Mouse (Mus musculus): ENCODE measurements around the gene Gpatch11. TPM values are rescaled to one million over a fixed set of nuclear protein-coding genes. Genes with fewer than 3 reads are reported as not detected.
A peak's percentile ranks its signal among the peaks of the same experiment; 100 is the strongest.

Gene Gpatch11
- polyA plus RNA-seq, 1 experiment from 2014 or later: 38.4 TPM

DNA sequence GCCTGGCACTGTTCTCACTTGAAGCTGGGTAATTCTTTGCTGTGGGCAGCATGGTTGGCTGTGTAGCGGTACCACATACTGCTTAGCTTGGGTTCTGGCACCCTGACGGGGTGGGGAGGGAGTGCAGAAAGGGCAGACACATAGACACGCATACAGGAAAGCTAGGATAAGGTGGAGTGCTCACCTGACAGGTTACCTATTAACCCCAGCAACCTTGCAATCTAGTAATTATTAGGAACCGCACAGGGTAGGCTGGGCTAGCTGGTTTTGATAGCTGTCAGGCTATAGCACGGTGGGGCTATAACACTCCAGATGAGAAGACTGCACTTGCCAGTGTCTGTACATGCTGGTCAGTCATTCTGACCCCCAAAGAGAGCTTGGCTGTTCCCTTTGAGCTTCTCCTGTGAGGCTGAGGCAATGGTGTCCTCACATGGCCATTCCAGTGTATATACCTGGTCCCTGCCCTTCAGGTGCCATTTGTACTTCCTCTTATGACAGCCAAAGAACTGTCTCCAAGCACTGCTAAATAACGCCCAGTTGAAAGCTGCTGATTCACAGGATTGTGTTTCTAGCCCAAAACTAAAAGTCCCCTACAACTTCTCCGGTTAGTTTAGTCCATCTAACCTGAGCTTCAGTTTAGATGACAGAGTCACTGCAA lies 7.0 kb downstream of the Gpatch11 start:
- no peak overlapping the region for H3K9ac ChIP-seq
- H3K27me3 ChIP-seq (replicated peaks): no peaks in the 10 kb centered on the region
- WGBS: 89% methylated on average over 7 of the region's 7 CpGs
- no peak overlapping the region for H3K4me3 ChIP-seq
- no peak overlapping the region for H3K27ac ChIP-seq (ENCODE audit: poor library complexity, severe bottlenecking)
- H3K9me3 ChIP-seq (replicated peaks): no peaks in the 10 kb centered on the region
- H3K36me3 ChIP-seq: peaks cover 78% of the 10 kb centered on the region
- no peak overlapping the region for H3K4me2 ChIP-seq
- ATAC-seq (ENCODE audit: insufficient number of reproducible peaks, low FRiP score): no peak
- no peaks in the 10 kb centered on the region for H3K4me1 ChIP-seq (replicated peaks)

DNA sequence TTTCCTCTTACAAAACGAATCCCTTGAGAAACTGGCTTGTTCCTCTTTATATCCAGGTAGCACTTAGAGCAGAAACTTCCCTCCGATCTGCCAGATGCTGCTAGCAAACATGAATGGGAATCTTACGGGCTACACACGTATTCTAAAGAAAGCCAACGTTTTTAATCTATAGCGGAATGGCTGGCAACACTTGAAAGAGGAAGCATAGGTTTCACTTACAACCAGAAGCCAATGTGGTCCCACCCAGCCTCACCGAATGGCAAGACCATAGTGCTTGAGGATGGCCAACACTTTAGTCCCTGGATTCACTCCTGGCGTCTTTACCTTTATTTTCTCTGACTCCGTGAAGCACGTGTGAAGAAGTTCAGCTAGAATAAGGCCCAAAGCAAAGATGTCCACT lies 20.9 kb downstream of the Gpatch11 start:
- H3K9me3 ChIP-seq (replicated peaks): no peaks in the 10 kb centered on the region
- H3K36me3 ChIP-seq: peaks cover 75% of the 10 kb centered on the region
- no peaks in the 10 kb centered on the region for H3K4me1 ChIP-seq (replicated peaks)
- WGBS: 83% methylated on average over 10 of the region's 10 CpGs
- no peak overlapping the region for H3K27ac ChIP-seq (ENCODE audit: poor library complexity, severe bottlenecking)
- H3K4me3 ChIP-seq: no peak overlapping the region
- no peak overlapping the region for H3K9ac ChIP-seq
- H3K27me3 ChIP-seq (replicated peaks): no peaks in the 10 kb centered on the region
- H3K4me2 ChIP-seq: no peak overlapping the region
- ATAC-seq (ENCODE audit: insufficient number of reproducible peaks, low FRiP score): no peak

DNA sequence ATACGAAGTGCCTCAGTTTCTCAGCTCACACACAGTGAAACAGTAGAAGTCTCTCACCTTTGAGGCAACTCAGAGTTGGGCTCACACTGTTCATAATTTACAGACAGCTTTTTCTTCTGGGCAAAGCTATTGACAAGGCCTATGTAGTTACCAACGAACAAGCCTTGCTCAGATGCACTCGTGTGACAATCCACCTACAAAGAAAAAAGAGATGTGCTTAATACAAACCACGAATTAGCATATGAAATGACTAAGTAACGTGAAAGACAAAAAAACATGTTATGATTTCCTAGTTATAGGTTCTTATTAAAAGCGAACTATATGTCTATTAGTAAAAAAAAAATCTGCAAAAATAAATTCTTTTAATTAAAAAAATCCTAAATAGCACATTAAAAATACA lies 38.5 kb downstream of the Gpatch11 start:
- no peaks in the 10 kb centered on the region for H3K4me1 ChIP-seq (replicated peaks)
- H3K9me3 ChIP-seq (replicated peaks): no peaks in the 10 kb centered on the region
- H3K9ac ChIP-seq: no peak overlapping the region
- H3K36me3 ChIP-seq: peaks cover 64% of the 10 kb centered on the region
- H3K27ac ChIP-seq (ENCODE audit: poor library complexity, severe bottlenecking): no peak overlapping the region
- 87% methylated on average over 6 of the region's 6 CpGs for WGBS
- H3K27me3 ChIP-seq (replicated peaks): no peaks in the 10 kb centered on the region
- H3K4me3 ChIP-seq: no peak overlapping the region
- ATAC-seq (ENCODE audit: insufficient number of reproducible peaks, low FRiP score): no peak
- H3K4me2 ChIP-seq: no peak overlapping the region

DNA sequence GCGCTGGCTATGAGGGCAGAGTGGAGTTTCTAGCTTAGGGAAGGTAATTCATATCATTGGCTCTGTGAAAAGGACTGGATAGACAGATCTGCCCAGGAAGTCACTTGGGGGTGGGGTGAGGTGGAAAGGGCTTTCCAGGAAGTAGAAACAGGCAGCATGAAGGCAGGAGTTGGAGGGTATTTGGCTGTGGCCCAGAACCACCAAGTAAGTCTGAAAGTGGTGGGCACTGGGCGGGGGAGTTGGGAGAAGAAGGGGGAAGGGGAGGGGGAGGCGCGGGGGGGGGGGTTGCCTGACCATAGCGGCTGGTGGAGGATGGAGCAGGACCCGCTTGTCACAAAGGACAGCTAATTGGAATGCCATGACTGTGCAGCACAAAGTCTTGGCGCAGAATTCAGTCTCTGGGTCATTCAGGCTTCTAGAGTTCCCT lies 46.5 kb downstream of the Gpatch11 start:
- peak overlapping the region; percentile 69 for H3K4me3 ChIP-seq
- peaks cover 15% of the 10 kb centered on the region for H3K36me3 ChIP-seq
- peak overlapping the region; percentile 82 for H3K9ac ChIP-seq
- H3K4me2 ChIP-seq: peak overlapping the region; percentile 79
- H3K9me3 ChIP-seq (replicated peaks): no peaks in the 10 kb centered on the region
- peak overlapping the region; percentile 85 for H3K27ac ChIP-seq (ENCODE audit: poor library complexity, severe bottlenecking)
- H3K27me3 ChIP-seq (replicated peaks): no peaks in the 10 kb centered on the region
- WGBS: 13% methylated on average over 6 of the region's 7 CpGs
- peaks cover 14% of the 10 kb centered on the region for H3K4me1 ChIP-seq (replicated peaks)
- peak; percentile 56; the same call in 1 of the 2 replicates for ATAC-seq (ENCODE audit: insufficient number of reproducible peaks, low FRiP score)

DNA sequence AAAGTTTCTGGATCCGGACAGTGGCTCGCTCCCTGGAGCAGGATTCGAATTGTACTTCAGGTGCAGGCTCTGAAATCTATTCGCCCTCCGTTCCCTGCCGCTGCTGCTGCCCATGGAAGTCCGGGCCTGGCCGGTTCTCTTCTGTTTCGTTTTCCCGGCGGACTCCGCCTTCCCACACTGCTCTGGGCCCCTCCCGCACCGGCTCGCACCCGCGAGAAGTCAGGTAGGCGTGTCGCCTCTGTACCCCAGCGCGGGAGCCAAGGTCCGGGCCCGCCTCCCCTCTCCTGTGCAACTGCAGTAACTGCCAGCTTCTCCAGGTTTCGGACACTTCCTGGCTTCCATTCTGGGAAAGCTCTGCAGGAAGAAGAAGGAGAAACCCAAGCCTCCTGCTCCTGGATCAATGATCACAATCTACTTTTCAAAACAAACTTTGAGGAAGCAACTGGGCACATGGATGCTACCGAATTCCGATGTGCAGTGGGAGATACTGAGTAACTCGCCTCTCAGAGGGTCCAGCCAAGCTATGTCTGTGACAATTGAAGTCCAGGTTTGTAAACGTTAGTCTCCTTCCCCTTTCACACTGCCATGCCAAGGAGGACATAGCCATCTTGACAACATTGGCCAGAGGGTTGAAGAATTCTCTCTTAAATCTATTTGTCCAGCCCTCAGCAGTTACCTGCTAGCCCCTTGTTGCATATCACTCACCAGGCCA lies 47.2 kb downstream of the Gpatch11 start, which contains the start of gene Eif2ak2:
Eif2ak2 (minus strand) TSS at position 173 of the 712 bp plus-strand sequence.
- Histone ChIP-seq H3K27ac (ENCODE audit: poor library complexity, severe bottlenecking) (peak within 1 kb of the TSS; percentile 85), H3K9ac (peak within 1 kb of the TSS; percentile 82), H3K4me3 (peak within 1 kb of the TSS; percentile 69), H3K27me3 (replicated peaks) (no peaks in the 10 kb centered on the region), H3K4me2 (peak within 1 kb of the TSS; percentile 79), H3K36me3 (peaks cover 13% of the 10 kb centered on the region), H3K4me1 (replicated peaks) (peaks cover 14% of the 10 kb centered on the region), H3K9me3 (replicated peaks) (no peaks in the 10 kb centered on the region)
- peak; percentile 96 for ATAC-seq (ENCODE audit: insufficient number of reproducible peaks, low FRiP score)
- WGBS: 1% methylated on average over 28 of the region's 28 CpGs

DNA sequence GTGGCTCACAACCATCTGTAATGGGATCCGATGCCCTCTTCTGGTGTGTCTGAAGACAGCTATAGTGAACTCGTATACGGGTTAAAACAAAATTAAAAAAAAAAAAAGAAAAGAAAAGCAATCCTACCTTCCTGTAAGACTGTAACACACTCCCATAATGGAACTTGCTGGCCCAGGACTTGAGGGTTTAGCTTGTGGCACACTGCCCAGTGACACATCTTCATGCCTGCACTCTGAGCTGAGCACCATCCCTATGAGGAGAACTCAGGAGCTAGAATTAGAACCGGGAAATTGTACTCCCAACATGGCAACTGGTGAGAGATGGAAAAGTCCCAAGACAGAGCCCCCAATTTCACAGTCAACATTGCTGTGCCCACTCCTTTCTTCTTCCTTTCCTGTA lies 47.9 kb downstream of the Gpatch11 start:
- H3K9ac ChIP-seq: 0 out of 2 replicates have a peak overlapping the region, but pooled peaks have one; percentile 82
- WGBS: 89% methylated on average over 4 of the region's 4 CpGs

DNA sequence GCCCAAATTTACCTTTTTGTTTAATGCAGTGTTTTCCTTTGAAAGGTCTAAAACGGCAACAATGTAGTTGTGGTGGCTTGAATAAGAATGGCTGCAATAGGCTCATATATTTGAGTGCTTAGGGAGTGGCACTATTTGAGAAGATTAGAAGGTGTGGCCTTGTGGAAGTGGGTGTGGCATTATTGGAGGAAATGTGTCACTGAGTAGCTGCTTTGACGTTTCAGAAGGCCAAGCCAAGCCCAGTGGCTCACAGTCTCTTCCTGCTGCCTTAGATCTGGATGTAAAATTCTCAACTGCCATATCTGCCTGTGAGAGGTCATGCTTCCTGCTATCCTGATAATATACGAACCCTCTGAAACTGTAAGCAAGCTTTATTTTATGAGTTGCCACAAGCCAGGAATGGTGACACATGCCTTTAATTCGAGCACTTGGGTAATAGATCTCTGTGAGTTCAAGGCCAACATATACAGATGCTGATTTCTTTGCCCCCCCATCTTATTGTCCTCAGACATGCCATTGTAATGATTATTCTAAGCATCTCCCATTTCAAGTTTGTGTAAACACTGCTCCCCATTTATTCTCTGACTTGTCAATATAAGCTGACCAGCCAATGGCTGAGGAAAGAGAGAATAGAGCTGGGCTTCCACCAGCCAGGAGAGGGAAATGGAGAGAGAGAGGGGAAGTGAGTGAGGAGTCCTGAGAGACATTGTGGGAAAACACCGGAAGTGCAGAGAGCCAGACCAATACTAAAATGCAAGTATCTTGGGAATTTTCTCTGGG lies 50.1 kb downstream of the Gpatch11 start:
- H3K36me3 ChIP-seq: no peaks in the 10 kb centered on the region

More for the DNA sequence above, 47.9 kb downstream of the Gpatch11 start:
- no peak for ATAC-seq (ENCODE audit: insufficient number of reproducible peaks, low FRiP score)
- Histone ChIP-seq H3K4me2 (no peak overlapping the region), H3K9me3 (replicated peaks) (no peaks in the 10 kb centered on the region), H3K27me3 (replicated peaks) (no peaks in the 10 kb centered on the region), H3K27ac (ENCODE audit: poor library complexity, severe bottlenecking) (no peak overlapping the region), H3K4me3 (no peak overlapping the region), H3K4me1 (replicated peaks) (peaks cover 14% of the 10 kb centered on the region), H3K36me3 (peaks cover 6% of the 10 kb centered on the region)

DNA sequence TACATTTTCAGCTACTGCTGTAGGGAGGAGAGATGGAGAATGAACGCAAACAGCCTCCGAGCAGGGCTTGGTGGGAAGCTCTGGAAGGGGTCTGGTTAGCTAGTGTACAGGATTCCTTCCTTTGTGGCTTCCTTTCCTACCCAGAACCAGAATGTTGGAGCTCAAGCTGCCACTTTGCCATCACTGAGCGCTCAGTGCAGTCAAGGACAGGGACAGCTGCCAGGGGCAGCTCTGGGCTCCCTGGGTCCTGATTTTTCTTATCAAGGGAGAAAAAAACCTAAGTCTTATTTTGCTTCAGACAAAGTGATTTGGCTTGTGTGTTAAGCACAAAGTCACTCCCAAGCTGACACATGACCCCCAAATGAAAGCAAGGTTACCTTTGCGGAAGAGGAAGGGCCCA lies 53.2 kb downstream of the Gpatch11 start:
- H3K4me3 ChIP-seq: no peak overlapping the region
- no peaks in the 10 kb centered on the region for H3K9me3 ChIP-seq (replicated peaks)
- no peaks in the 10 kb centered on the region for H3K27me3 ChIP-seq (replicated peaks)
- H3K4me2 ChIP-seq: no peak overlapping the region
- WGBS: 81% methylated on average over 4 of the region's 4 CpGs
- H3K4me1 ChIP-seq (replicated peaks): no peaks in the 10 kb centered on the region
- ATAC-seq (ENCODE audit: insufficient number of reproducible peaks, low FRiP score): no peak
- H3K36me3 ChIP-seq: no peaks in the 10 kb centered on the region
- no peak overlapping the region for H3K27ac ChIP-seq (ENCODE audit: poor library complexity, severe bottlenecking)
- no peak overlapping the region for H3K9ac ChIP-seq

More for the DNA sequence above, 50.1 kb downstream of the Gpatch11 start:
- no peak for ATAC-seq (ENCODE audit: insufficient number of reproducible peaks, low FRiP score)
- Histone ChIP-seq H3K4me1 (replicated peaks) (peaks cover 14% of the 10 kb centered on the region), H3K9me3 (replicated peaks) (no peaks in the 10 kb centered on the region), H3K27me3 (replicated peaks) (no peaks in the 10 kb centered on the region), H3K4me2 (no peak overlapping the region), H3K4me3 (no peak overlapping the region), H3K27ac (ENCODE audit: poor library complexity, severe bottlenecking) (no peak overlapping the region), H3K9ac (no peak overlapping the region)
- 77% methylated on average over 5 of the region's 5 CpGs for WGBS

DNA sequence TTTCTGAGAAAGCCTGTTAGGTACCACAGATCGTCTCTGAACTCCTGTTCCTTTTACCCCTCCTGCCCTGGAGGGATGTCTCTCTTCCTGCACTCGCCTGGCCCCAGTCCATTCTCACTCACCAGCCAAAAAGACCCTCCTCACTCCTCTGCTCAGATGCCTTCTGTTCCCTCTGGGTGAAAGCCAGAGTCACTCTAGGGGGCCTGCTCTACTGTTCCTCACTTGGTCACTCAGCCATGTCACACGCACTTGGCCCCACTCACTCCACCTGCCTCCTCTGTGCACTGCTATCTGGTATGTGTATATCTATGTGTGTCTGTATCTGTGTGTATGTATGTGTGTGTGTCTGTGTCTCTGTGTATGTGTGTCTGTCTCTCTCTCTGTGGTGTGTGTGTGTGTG lies 53.8 kb downstream of the Gpatch11 start:
- ATAC-seq (ENCODE audit: insufficient number of reproducible peaks, low FRiP score): no peak
- 52% methylated on average over 3 of the region's 3 CpGs for WGBS
- no peak overlapping the region for H3K27ac ChIP-seq (ENCODE audit: poor library complexity, severe bottlenecking)

DNA sequence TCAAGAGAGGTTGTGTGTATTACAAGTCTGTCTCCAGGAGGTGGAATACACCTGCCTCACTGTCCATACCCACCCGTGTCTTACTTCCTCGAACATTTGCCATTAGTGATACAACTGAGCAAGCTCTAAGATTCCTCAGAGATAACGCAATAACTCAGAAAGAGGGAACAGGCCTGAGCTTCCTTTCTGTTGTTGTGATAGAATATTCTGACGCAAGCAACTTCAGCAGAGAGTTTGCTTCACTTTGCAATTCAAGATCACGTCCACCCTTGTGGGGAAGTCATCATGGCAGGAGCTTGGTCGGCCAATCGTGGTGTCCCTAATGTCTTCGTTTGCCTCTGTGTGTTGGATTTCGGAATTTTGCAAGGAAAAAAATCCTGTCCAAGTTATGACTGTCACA lies 55.7 kb downstream of the Gpatch11 start:
- Histone ChIP-seq H3K27me3 (replicated peaks) (no peaks in the 10 kb centered on the region), H3K4me2 (no peak overlapping the region), H3K9me3 (replicated peaks) (no peaks in the 10 kb centered on the region), H3K9ac (no peak overlapping the region), H3K4me1 (replicated peaks) (0 out of 2 replicates have a peak, but pooled peaks cover 4% of the 10 kb centered on the region), H3K4me3 (no peak overlapping the region), H3K27ac (ENCODE audit: poor library complexity, severe bottlenecking) (no peak overlapping the region), H3K36me3 (no peaks in the 10 kb centered on the region)
- ATAC-seq (ENCODE audit: insufficient number of reproducible peaks, low FRiP score): no peak
- WGBS: 74% methylated on average over 9 of the region's 9 CpGs

More for the DNA sequence above, 53.8 kb downstream of the Gpatch11 start:
- Histone ChIP-seq H3K36me3 (no peaks in the 10 kb centered on the region), H3K27me3 (replicated peaks) (no peaks in the 10 kb centered on the region), H3K4me3 (no peak overlapping the region), H3K9me3 (replicated peaks) (no peaks in the 10 kb centered on the region), H3K9ac (no peak overlapping the region), H3K4me1 (replicated peaks) (no peaks in the 10 kb centered on the region), H3K4me2 (no peak overlapping the region)

DNA sequence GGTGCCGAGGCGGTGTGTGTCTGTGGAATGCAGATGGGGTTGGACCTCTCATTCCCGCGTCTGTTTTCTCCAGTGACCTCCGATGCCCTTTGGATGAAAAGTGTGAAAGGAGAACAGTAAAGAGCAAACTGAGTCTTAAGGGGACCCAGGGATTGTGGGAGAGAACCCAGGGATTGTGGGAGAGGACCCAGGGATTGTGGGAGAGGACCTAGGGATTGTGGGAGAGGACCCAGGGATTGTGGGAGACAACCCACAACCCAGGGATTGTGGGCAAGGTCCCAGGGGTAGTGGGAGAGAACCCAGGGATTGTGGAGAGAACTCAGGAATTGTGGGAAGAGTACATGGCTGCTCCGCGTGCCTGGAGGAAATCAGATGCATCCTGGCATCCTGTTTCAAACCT lies 59.6 kb downstream of the Gpatch11 start:
- Histone ChIP-seq H3K4me3 (no peak overlapping the region), H3K27me3 (replicated peaks) (no peaks in the 10 kb centered on the region), H3K36me3 (no peaks in the 10 kb centered on the region), H3K4me2 (peak overlapping the region; percentile 60), H3K9me3 (replicated peaks) (no peaks in the 10 kb centered on the region), H3K4me1 (replicated peaks) (0 out of 2 replicates have a peak, but pooled peaks cover 4% of the 10 kb centered on the region), H3K27ac (ENCODE audit: poor library complexity, severe bottlenecking) (no peak overlapping the region), H3K9ac (no peak overlapping the region)
- ATAC-seq (ENCODE audit: insufficient number of reproducible peaks, low FRiP score): no peak
- 72% methylated on average over 7 of the region's 7 CpGs for WGBS
